Mouse (Mus musculus): Measurements from ENCODE around the gene Usp29. TPM values are rescaled to one million over a fixed set of nuclear protein-coding genes. Genes with fewer than 3 reads are reported as not detected.
A peak's percentile ranks its signal among the peaks of the same experiment; 100 is the strongest.

The Usp29 gene
- polyA plus RNA-seq, 1 experiment from 2014 or later = 10.7 TPM

GRCm38 (mm10) chr7:6728263-6728931, 2.0 kb upstream of the Usp29 start:
- Histone ChIP-seq H3K36me3 (ENCODE audit: control insufficient read depth, insufficient read depth, low read length) (no peaks in the 10 kb centered on the region), H3K4me2 (peak overlapping the region; percentile 47), H3K27me3 (ENCODE audit: control insufficient read depth, insufficient read depth, low read length) (no peaks in the 10 kb centered on the region), H3K9me3 (ENCODE audit: control insufficient read depth, low read length) (peaks cover 20% of the 10 kb centered on the region), H3K27ac (ENCODE audit: low read depth, low read length) (peak overlapping the region; percentile 77), H3K9ac (ENCODE audit: low read length) (no peak overlapping the region; the same call in 1 of the 2 replicates), H3K4me1 (ENCODE audit: control insufficient read depth, insufficient read depth, low read length) (no peaks in the 10 kb centered on the region), H3K4me3 (ENCODE audit: low read depth, low read length) (peak overlapping the region; percentile 58; the same call in 1 of the 2 replicates)
- 47% methylated on average over 19 of the region's 19 CpGs for WGBS
- ATAC-seq (ENCODE audit: low FRiP score) (peak; percentile 83), DNase-seq (ENCODE audit: low spot score, missing footprints) (peak; percentile 98)

GRCm38 (mm10) chr7:6729061-6729817, 1.1 kb upstream of the Usp29 start:
- Histone ChIP-seq H3K27ac (ENCODE audit: low read depth, low read length) (peak overlapping the region; percentile 94), H3K4me1 (ENCODE audit: control insufficient read depth, insufficient read depth, low read length) (no peaks in the 10 kb centered on the region), H3K4me2 (peak overlapping the region; percentile 76), H3K9me3 (ENCODE audit: control insufficient read depth, low read length) (peaks cover 20% of the 10 kb centered on the region), H3K4me3 (ENCODE audit: low read depth, low read length) (peak overlapping the region; percentile 58), H3K27me3 (ENCODE audit: control insufficient read depth, insufficient read depth, low read length) (no peaks in the 10 kb centered on the region), H3K36me3 (ENCODE audit: control insufficient read depth, insufficient read depth, low read length) (no peaks in the 10 kb centered on the region), H3K9ac (ENCODE audit: low read length) (peak overlapping the region; percentile 65)
- WGBS = 36% methylated on average over 37 of the region's 37 CpGs
- DNase-seq (ENCODE audit: low spot score, missing footprints) (peak; percentile 97), ATAC-seq (ENCODE audit: low FRiP score) (peak; percentile 64)

- Histone ChIP-seq H3K27me3 (ENCODE audit: control insufficient read depth, insufficient read depth, low read length) (no peaks in the 10 kb centered on the region), H3K27ac (ENCODE audit: low read depth, low read length) (no peak overlapping the region), H3K9me3 (ENCODE audit: control insufficient read depth, low read length) (peaks cover 20% of the 10 kb centered on the region), H3K4me3 (ENCODE audit: low read depth, low read length) (peak overlapping the region; percentile 58), H3K36me3 (ENCODE audit: control insufficient read depth, insufficient read depth, low read length) (no peaks in the 10 kb centered on the region), H3K4me1 (ENCODE audit: control insufficient read depth, insufficient read depth, low read length) (no peaks in the 10 kb centered on the region), H3K4me2 (peak overlapping the region; percentile 76), H3K9ac (ENCODE audit: low read length) (peak overlapping the region; percentile 6; the same call in 1 of the 2 replicates)
- 42% methylated on average over 15 of the region's 15 CpGs for WGBS
- ATAC-seq (ENCODE audit: low FRiP score) = no peak
- peak; percentile 93 for DNase-seq (ENCODE audit: low spot score, missing footprints)
Measured at GRCm38 (mm10) chr7:6730801-6731200, 423 bp downstream of the Usp29 start.

- 46% methylated on average over 3 of the region's 3 CpGs for WGBS
- peak overlapping the region; percentile 44; the same call in 1 of the 2 replicates for H3K9ac ChIP-seq (ENCODE audit: low read length)
- no peaks in the 10 kb centered on the region for H3K27me3 ChIP-seq (ENCODE audit: control insufficient read depth, insufficient read depth, low read length)
- DNase-seq (ENCODE audit: low spot score, missing footprints) = peak; percentile 84
- H3K4me3 ChIP-seq (ENCODE audit: low read depth, low read length) = peak overlapping the region; percentile 58
- H3K9me3 ChIP-seq (ENCODE audit: control insufficient read depth, low read length) = peaks cover 20% of the 10 kb centered on the region
- H3K4me1 ChIP-seq (ENCODE audit: control insufficient read depth, insufficient read depth, low read length) = no peaks in the 10 kb centered on the region
- no peak overlapping the region for H3K27ac ChIP-seq (ENCODE audit: low read depth, low read length)
- H3K4me2 ChIP-seq = peak overlapping the region; percentile 76
- no peak for ATAC-seq (ENCODE audit: low FRiP score)
- no peaks in the 10 kb centered on the region for H3K36me3 ChIP-seq (ENCODE audit: control insufficient read depth, insufficient read depth, low read length)
Measured at GRCm38 (mm10) chr7:6731373-6731772, 995 bp downstream of the Usp29 start.

- DNase-seq (ENCODE audit: low spot score, missing footprints) = no peak
- H3K4me3 ChIP-seq (ENCODE audit: low read depth, low read length) = peak overlapping the region; percentile 58
- H3K9ac ChIP-seq (ENCODE audit: low read length) = peak overlapping the region; percentile 44; the same call in 1 of the 2 replicates
- WGBS = 47% methylated on average over 4 of the region's 4 CpGs
- no peak for ATAC-seq (ENCODE audit: low FRiP score)
- H3K36me3 ChIP-seq (ENCODE audit: control insufficient read depth, insufficient read depth, low read length) = no peaks in the 10 kb centered on the region
- H3K9me3 ChIP-seq (ENCODE audit: control insufficient read depth, low read length) = peaks cover 20% of the 10 kb centered on the region
- no peaks in the 10 kb centered on the region for H3K4me1 ChIP-seq (ENCODE audit: control insufficient read depth, insufficient read depth, low read length)
- peak overlapping the region; percentile 76 for H3K4me2 ChIP-seq
- H3K27ac ChIP-seq (ENCODE audit: low read depth, low read length) = no peak overlapping the region
- no peaks in the 10 kb centered on the region for H3K27me3 ChIP-seq (ENCODE audit: control insufficient read depth, insufficient read depth, low read length)
Measured at GRCm38 (mm10) chr7:6731930-6732329, 1.6 kb downstream of the Usp29 start.

GRCm38 (mm10) chr7:6736060-6736459, 5.7 kb downstream of the Usp29 start:
- H3K4me3 ChIP-seq (ENCODE audit: low read depth, low read length) = no peak overlapping the region
- ATAC-seq (ENCODE audit: low FRiP score) (no peak), DNase-seq (ENCODE audit: low spot score, missing footprints) (no peak)
- 82% methylated on average over 1 of the region's 1 CpGs for WGBS
- no peak overlapping the region for H3K27ac ChIP-seq (ENCODE audit: low read depth, low read length)
- H3K27me3 ChIP-seq (ENCODE audit: control insufficient read depth, insufficient read depth, low read length) = no peaks in the 10 kb centered on the region
- H3K9me3 ChIP-seq (ENCODE audit: control insufficient read depth, low read length) = no peaks in the 10 kb centered on the region
- no peak overlapping the region for H3K9ac ChIP-seq (ENCODE audit: low read length)
- no peaks in the 10 kb centered on the region for H3K4me1 ChIP-seq (ENCODE audit: control insufficient read depth, insufficient read depth, low read length)
- H3K4me2 ChIP-seq = no peak overlapping the region
- H3K36me3 ChIP-seq (ENCODE audit: control insufficient read depth, insufficient read depth, low read length) = no peaks in the 10 kb centered on the region

- ATAC-seq (ENCODE audit: low FRiP score) = no peak
- no peak overlapping the region for H3K4me3 ChIP-seq (ENCODE audit: low read depth, low read length)
- no peak overlapping the region for H3K27ac ChIP-seq (ENCODE audit: low read depth, low read length)
- DNase-seq (ENCODE audit: low spot score, missing footprints) = no peak
- H3K27me3 ChIP-seq (ENCODE audit: control insufficient read depth, insufficient read depth, low read length) = no peaks in the 10 kb centered on the region
- H3K4me1 ChIP-seq (ENCODE audit: control insufficient read depth, insufficient read depth, low read length) = no peaks in the 10 kb centered on the region
- no peak overlapping the region for H3K4me2 ChIP-seq
- H3K9ac ChIP-seq (ENCODE audit: low read length) = no peak overlapping the region
- WGBS = 79% methylated on average over 10 of the region's 10 CpGs
- H3K9me3 ChIP-seq (ENCODE audit: control insufficient read depth, low read length) = no peaks in the 10 kb centered on the region
- no peaks in the 10 kb centered on the region for H3K36me3 ChIP-seq (ENCODE audit: control insufficient read depth, insufficient read depth, low read length)
Measured at GRCm38 (mm10) chr7:6744281-6744904, 14.0 kb downstream of the Usp29 start.

GRCm38 (mm10) chr7:6749196-6749595, 18.8 kb downstream of the Usp29 start:
- ATAC-seq (ENCODE audit: low FRiP score) (no peak), DNase-seq (ENCODE audit: low spot score, missing footprints) (no peak)
- Histone ChIP-seq H3K4me2 (no peak overlapping the region), H3K27me3 (ENCODE audit: control insufficient read depth, insufficient read depth, low read length) (no peaks in the 10 kb centered on the region), H3K36me3 (ENCODE audit: control insufficient read depth, insufficient read depth, low read length) (no peaks in the 10 kb centered on the region), H3K27ac (ENCODE audit: low read depth, low read length) (no peak overlapping the region), H3K9me3 (ENCODE audit: control insufficient read depth, low read length) (no peaks in the 10 kb centered on the region), H3K9ac (ENCODE audit: low read length) (no peak overlapping the region), H3K4me1 (ENCODE audit: control insufficient read depth, insufficient read depth, low read length) (peaks cover 10% of the 10 kb centered on the region), H3K4me3 (ENCODE audit: low read depth, low read length) (no peak overlapping the region)
- 53% methylated on average over 7 of the region's 7 CpGs for WGBS

GRCm38 (mm10) chr7:6753440-6753839, 23.1 kb downstream of the Usp29 start:
- ATAC-seq (ENCODE audit: low FRiP score) (peak; percentile 87), DNase-seq (ENCODE audit: low spot score, missing footprints) (peak; percentile 90)
- Histone ChIP-seq H3K9ac (ENCODE audit: low read length) (no peak overlapping the region), H3K9me3 (ENCODE audit: control insufficient read depth, low read length) (no peaks in the 10 kb centered on the region), H3K36me3 (ENCODE audit: control insufficient read depth, insufficient read depth, low read length) (no peaks in the 10 kb centered on the region), H3K27me3 (ENCODE audit: control insufficient read depth, insufficient read depth, low read length) (no peaks in the 10 kb centered on the region), H3K4me2 (no peak overlapping the region), H3K4me3 (ENCODE audit: low read depth, low read length) (no peak overlapping the region), H3K4me1 (ENCODE audit: control insufficient read depth, insufficient read depth, low read length) (peaks cover 10% of the 10 kb centered on the region), H3K27ac (ENCODE audit: low read depth, low read length) (no peak overlapping the region)
- WGBS = 7% methylated on average over 4 of the region's 4 CpGs

Data from midbrain, embryonic 11.5 days (tissue).